Mouse (Mus musculus): Measurements from ENCODE around the gene Slx4. TPM values are rescaled to one million over a fixed set of nuclear protein-coding genes. Genes with fewer than 3 reads are reported as not detected.

Gene Slx4
- polyA plus RNA-seq, 1 experiment from 2014 or later, result 21.5 TPM

DNA sequence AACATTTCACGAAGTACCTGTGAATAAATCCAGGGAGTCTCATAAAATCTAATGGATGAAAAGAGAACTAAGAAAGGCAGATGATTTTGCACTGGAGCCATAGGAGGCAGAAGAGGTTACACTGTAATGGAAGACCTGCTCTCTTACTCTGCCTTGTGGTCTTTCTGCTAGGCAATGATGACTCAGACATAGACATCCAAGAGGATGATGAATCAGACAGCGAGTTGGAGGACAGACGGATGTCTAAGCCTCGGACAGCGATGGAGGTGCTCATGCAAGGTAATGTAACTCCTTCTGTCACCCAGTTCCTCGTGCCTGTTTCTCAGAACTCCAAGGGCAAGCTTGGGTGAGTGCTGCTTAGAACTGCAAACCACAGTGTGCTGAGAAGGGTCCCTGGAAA is 70.0 kb downstream of the Slx4 start:
- no peak overlapping the region for H3K9ac ChIP-seq
- no peak overlapping the region for H3K4me2 ChIP-seq
- H3K9me3 ChIP-seq, result no peaks in the 10 kb centered on the region
- H3K36me3 ChIP-seq, result peaks cover 89% of the 10 kb centered on the region
- H3K27ac ChIP-seq, result no peak overlapping the region
- H3K4me1 ChIP-seq (replicated peaks), result no peaks in the 10 kb centered on the region
- 95% methylated on average over 6 of the region's 6 CpGs for WGBS
- ATAC-seq (ENCODE audit: low FRiP score), result no peak
- no peak overlapping the region for H3K4me3 ChIP-seq
- H3K27me3 ChIP-seq, result no peaks in the 10 kb centered on the region

DNA sequence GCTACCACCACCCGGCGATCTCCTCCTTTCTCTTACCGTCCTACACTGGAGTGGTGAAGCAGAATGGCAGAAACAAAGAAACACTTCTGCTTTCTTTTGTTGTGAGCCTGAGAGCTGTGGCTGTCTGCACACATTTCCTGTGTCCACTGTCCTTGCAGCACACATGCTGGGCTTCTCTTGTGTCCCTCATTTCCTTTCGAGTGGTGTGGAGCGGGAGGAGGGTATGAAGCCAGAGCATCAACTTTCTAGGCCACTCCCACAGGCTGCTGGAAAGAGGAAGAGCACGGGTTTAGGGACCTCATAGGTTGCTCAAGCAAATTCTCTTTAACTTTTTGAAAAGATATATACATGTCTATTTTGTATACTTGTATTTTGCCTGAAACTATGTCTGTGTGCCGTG is 74.4 kb downstream of the Slx4 start:
- no peak for ATAC-seq (ENCODE audit: low FRiP score)
- Histone ChIP-seq H3K9ac (no peak overlapping the region), H3K4me2 (no peak overlapping the region), H3K36me3 (peaks cover 82% of the 10 kb centered on the region), H3K4me1 (replicated peaks) (no peaks in the 10 kb centered on the region), H3K9me3 (no peaks in the 10 kb centered on the region), H3K27ac (no peak overlapping the region), H3K27me3 (no peaks in the 10 kb centered on the region), H3K4me3 (no peak overlapping the region)
- WGBS, result 81% methylated on average over 7 of the region's 7 CpGs

Other genes starting within 250 kb of the Slx4 start
- gene Olfr15, start 172.9 kb downstream of the Slx4 start, polyA plus RNA-seq (2015; fragmentation: Nextera tagmentation; extraction: Ambion mirVana), result not detected in 2 replicates
- 2.0 TPM in 2 replicates for gene Zfp174, start 156.5 kb downstream of the Slx4 start, polyA plus RNA-seq (2015; fragmentation: Nextera tagmentation; extraction: Ambion mirVana)
- gene Naa60, start 131.4 kb downstream of the Slx4 start, polyA plus RNA-seq (2015; fragmentation: Nextera tagmentation; extraction: Ambion mirVana), result 80.0 and 83.1 TPM in 2 replicates
- gene Zfp597, start 119.2 kb downstream of the Slx4 start, polyA plus RNA-seq (2015; fragmentation: Nextera tagmentation; extraction: Ambion mirVana), result 14.2 and 18.4 TPM in 2 replicates
- gene Gm20695, start 119.1 kb downstream of the Slx4 start, polyA plus RNA-seq (2015; fragmentation: Nextera tagmentation; extraction: Ambion mirVana), result 5.1 and 6.3 TPM in 2 replicates
- gene 1700037C18Rik, start 95.1 kb downstream of the Slx4 start, polyA plus RNA-seq (2015; fragmentation: Nextera tagmentation; extraction: Ambion mirVana), result 9.9 and 11.9 TPM in 2 replicates
- gene Cluap1, start 95.0 kb downstream of the Slx4 start, polyA plus RNA-seq (2015; fragmentation: Nextera tagmentation; extraction: Ambion mirVana), result 34.4 and 35.8 TPM in 2 replicates
- 0.74 and 1.1 TPM in 2 replicates for gene Nlrc3, start 27.1 kb downstream of the Slx4 start, polyA plus RNA-seq (2015; fragmentation: Nextera tagmentation; extraction: Ambion mirVana)
- 5.3 and 7.2 TPM in 2 replicates for gene Dnase1, start 33.2 kb upstream of the Slx4 start, polyA plus RNA-seq (2015; fragmentation: Nextera tagmentation; extraction: Ambion mirVana)
- gene Trap1, start 74.1 kb upstream of the Slx4 start, polyA plus RNA-seq (2015; fragmentation: Nextera tagmentation; extraction: Ambion mirVana), result 47.2 and 48.7 TPM in 2 replicates
- gene Crebbp, start 210.2 kb upstream of the Slx4 start, polyA plus RNA-seq (2015; fragmentation: Nextera tagmentation; extraction: Ambion mirVana), result 41.2 and 41.6 TPM in 2 replicates

Measured in hindbrain, embryonic 13.5 days (tissue).